Mouse (Mus musculus): ENCODE data around the gene Tcf3. TPM values are rescaled to one million over a fixed set of nuclear protein-coding genes. Genes with fewer than 3 reads are reported as not detected.

The Tcf3 gene
- polyA plus RNA-seq, 1 experiment: 128 TPM

DNA sequence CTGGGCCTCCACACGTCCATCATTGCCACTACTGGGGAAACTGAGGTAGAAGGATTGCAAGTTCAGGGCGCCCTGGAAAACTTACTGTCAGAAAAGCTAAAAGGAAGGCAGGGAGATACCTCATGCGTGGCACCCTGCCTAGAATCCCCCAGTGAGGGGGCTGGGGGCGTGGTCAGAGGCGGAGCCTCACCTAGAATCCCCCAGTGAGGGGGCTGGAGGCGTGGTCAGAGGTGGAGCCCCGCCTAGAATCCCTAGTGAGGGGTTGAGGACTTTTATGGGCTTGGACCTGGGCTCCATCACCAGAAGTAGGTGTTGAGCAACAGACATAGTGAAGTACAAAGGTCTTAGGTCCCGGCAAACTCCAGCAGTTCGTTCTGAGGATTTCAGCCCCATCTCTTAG lies 2.8 kb upstream of the Tcf3 start:
- peak; percentile 34 for DNase-seq (ENCODE audit: low read depth)
- no peak for TF ChIP-seq CTCF (IDR thresholded peaks at IDR 0.05; ENCODE audit: borderline replicate concordance, extremely low read depth, insufficient read depth, insufficient read length)
- no peak for TF ChIP-seq POLR2A (IDR thresholded peaks at IDR 0.05; ENCODE audit: borderline replicate concordance, extremely low read depth, insufficient read depth, insufficient read length, poor library complexity, severe bottlenecking)

DNA sequence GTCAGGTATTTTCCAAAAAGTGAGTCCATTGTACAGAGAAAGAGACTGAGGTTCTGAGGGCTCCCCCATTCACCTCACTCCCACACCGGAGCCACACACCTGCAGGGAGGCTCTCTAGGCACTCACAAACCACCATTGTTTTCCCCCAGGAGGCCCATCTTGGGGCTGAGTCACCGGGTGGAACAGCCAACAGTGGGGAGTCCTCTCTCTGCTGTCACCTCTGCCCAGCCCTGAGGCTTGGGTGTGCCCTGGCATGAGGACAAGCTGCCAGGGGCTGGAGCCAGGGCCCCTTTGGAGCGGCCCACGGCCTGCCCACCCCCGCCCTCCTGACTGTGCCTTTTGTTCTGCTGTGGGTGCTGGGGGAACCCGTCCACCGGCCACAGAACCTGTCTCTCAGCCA lies 2.3 kb upstream of the Tcf3 start:
- no peak for DNase-seq (ENCODE audit: low read depth)
- TF ChIP-seq POLR2A (IDR thresholded peaks at IDR 0.05; ENCODE audit: borderline replicate concordance, extremely low read depth, insufficient read depth, insufficient read length, poor library complexity, severe bottlenecking) (no peak), CTCF (IDR thresholded peaks at IDR 0.05; ENCODE audit: borderline replicate concordance, extremely low read depth, insufficient read depth, insufficient read length) (no peak)

DNA sequence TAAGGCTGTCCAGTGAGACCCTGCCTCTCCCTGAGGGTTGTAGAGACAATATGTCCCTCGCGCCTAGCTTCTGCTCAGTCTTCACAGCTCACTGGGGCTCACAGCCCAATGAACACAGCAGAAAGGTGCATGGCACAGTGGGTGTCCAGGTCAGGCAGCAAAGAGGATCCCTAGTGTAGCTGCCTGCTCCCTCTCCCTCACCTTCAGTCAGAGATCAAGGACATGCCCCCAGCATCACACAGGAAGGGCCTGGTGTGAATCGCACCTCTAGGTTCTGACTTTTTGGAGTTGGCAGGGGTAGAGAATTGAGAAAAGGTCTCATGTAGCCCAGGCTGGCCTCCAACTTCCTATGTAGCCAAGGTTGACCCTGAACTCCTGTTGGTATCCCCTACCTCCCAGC lies 1.4 kb upstream of the Tcf3 start:
- no peak for TF ChIP-seq POLR2A (IDR thresholded peaks at IDR 0.05; ENCODE audit: borderline replicate concordance, extremely low read depth, insufficient read depth, insufficient read length, poor library complexity, severe bottlenecking)
- DNase-seq (ENCODE audit: low read depth): no peak

DNA sequence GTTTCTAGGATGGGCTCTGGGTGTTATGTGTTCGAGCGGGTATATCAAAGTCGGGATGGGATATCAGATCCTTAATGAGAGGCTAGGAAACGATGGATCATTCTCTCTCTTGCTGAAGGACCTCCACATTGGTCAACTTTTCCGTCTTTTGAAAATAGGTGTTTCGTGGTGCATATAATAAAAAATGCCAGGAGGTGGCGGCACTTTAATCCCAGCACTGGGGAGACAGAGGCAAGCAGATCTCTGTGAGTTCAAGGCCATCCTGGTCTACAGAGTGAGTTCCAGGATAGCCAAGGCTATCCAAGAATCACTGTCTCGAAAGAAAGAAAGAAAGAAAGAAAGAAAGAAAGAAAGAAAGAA lies 766 bp upstream of the Tcf3 start:
- TF ChIP-seq CTCF (IDR thresholded peaks at IDR 0.05; ENCODE audit: borderline replicate concordance, extremely low read depth, insufficient read depth, insufficient read length): no peak
- TF ChIP-seq POLR2A (IDR thresholded peaks at IDR 0.05; ENCODE audit: borderline replicate concordance, extremely low read depth, insufficient read depth, insufficient read length, poor library complexity, severe bottlenecking): no peak
- no peak for DNase-seq (ENCODE audit: low read depth)

DNA sequence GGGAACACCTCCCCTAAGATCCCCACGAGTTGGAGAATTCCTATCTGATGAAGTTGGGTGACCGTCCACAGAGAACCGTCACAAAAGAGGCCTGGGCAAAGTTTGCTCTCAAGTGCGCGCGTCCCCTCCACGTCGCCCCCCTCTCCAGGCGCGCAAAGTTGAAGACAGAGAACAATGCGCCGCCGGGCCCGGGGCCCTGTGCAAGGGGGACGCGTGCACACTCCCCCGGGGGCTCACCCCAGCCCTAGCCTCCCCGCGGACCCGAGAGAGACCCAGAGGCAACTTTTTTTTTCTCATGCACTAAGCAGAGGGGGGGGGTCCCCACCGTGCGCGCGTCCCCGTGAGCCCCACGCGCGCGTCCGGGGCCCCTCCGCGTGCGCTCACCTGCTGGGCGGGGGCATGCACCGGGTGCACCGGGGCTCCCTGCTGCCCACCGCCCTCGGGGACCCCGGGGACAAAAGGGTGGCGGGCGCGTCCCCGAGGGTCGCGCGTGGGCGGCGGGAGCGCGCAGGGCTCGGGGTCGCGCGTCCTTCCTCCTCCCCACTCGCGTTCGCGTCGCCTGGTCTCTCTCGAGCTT lies 423 bp downstream of the Tcf3 start:
- DNase-seq (ENCODE audit: low read depth): peak; percentile 72
- TF ChIP-seq POLR2A (IDR thresholded peaks at IDR 0.05; ENCODE audit: borderline replicate concordance, extremely low read depth, insufficient read depth, insufficient read length, poor library complexity, severe bottlenecking) (no peak), CTCF (IDR thresholded peaks at IDR 0.05; ENCODE audit: borderline replicate concordance, extremely low read depth, insufficient read depth, insufficient read length) (no peak)

DNA sequence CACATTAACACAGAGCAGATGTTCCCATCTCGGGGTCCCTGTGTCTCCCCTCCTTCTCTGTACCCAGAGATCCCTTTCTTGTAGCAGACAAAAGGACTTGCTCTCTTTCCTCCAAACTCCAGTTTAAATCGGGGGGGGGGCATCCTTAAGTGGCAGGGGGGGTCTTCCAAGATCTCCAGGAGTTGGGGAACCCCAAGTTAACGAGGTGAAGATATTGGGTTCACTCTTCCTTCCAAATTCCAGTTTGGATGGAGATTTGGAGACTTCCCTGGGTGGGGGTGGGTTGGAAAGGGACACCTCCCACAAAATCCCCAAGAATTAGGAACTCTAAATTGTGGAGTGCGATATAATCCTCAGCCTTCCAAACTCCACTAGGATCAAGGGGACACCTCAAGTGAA lies 1.1 kb downstream of the Tcf3 start:
- TF ChIP-seq POLR2A (IDR thresholded peaks at IDR 0.05; ENCODE audit: borderline replicate concordance, extremely low read depth, insufficient read depth, insufficient read length, poor library complexity, severe bottlenecking) (no peak), CTCF (IDR thresholded peaks at IDR 0.05; ENCODE audit: borderline replicate concordance, extremely low read depth, insufficient read depth, insufficient read length) (no peak)
- DNase-seq (ENCODE audit: low read depth): no peak

DNA sequence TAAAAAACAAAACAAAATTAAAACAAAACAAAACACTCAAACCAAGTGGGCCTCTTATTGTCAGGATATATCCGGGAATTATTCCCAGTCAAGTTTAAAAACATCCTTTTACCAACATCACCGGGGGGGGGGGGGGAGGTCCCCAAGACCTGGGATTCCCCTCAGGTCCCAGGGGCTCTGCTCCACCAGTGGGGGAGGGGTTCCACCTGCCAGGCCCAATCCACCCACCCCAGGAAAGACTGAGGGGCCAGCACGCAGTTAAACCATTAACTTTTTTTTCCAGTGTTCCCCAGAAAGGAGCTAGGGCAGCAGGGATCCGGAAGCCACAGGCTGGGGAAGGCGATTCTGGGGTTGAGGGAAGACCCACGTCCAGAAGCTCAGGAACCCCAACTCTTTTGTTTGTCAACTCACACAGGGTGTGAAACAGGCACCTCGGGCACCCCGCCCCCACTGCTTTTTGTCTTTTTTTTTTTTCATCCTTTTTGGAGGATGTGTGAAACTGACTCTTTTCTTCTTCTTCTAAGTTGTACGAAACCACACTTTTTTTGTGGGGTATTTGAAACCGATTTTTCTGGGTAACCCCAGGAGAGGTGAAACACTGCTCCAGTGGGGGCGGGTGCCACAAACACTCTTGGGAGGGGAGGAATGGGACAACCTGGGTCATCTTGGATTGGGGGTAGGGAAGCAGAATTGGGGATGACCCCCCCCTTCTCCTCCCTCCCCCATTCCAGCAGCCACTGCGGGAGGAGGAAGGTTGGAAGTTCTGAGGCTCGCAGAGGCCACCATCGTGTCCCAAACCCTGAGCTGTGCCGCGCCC lies 1.7 kb downstream of the Tcf3 start:
- no peak for TF ChIP-seq POLR2A (IDR thresholded peaks at IDR 0.05; ENCODE audit: borderline replicate concordance, extremely low read depth, insufficient read depth, insufficient read length, poor library complexity, severe bottlenecking)
- TF ChIP-seq CTCF (IDR thresholded peaks at IDR 0.05; ENCODE audit: borderline replicate concordance, extremely low read depth, insufficient read depth, insufficient read length): no peak
- no peak for DNase-seq (ENCODE audit: low read depth)

DNA sequence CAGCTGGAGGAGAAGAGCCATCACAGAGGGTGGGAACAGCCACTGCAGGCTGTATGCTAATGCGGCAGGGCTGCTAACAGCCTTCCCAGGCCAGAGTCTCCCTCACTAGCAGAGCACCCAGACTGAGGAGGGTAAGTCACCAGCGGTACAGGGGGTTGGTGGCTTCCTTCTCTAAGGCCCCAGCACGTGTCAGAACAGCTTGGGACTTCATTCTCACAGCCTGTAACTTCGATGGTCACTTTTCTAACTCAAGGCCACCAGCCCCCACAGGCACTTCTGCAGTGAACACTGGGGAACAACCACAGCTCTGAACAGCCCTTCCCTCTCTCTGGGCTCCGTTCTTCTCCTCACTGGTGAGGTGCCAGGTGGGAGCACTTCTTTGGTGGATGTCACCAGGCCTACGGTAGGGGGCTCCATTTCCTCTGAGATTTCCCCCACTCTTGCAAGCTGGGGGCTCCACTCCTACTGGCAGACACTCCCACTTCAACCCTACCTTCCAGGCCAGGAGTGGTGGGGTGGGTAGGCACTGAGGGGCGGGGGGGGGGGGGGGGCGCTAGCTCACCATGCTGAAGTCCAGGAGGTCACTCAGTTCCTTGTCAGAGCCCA lies 3.0 kb downstream of the Tcf3 start:
- no peak for DNase-seq (ENCODE audit: low read depth)
- TF ChIP-seq POLR2A (IDR thresholded peaks at IDR 0.05; ENCODE audit: borderline replicate concordance, extremely low read depth, insufficient read depth, insufficient read length, poor library complexity, severe bottlenecking): no peak

DNA sequence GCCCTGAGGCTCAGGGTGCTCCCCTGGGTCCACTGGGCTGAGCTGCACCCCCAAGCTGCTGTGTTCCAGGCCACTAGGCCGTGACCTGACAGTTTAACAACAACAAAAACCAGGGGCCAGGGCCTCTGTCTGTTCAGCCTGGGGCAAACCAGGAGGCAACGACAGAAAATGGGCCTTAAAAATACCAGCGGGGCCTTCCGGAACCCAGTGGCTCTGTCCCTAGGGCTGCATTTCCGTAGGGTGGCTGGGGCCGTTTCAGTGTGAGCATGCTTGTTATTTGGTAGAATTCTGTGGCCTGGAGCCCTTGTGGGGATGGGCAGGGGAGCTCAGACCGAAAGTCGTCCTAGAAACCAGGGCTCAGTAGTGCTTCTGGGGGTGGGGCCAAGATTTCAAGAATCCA lies 3.6 kb downstream of the Tcf3 start:
- no peak for DNase-seq (ENCODE audit: low read depth)
- TF ChIP-seq POLR2A (IDR thresholded peaks at IDR 0.05; ENCODE audit: borderline replicate concordance, extremely low read depth, insufficient read depth, insufficient read length, poor library complexity, severe bottlenecking) (no peak), CTCF (IDR thresholded peaks at IDR 0.05; ENCODE audit: borderline replicate concordance, extremely low read depth, insufficient read depth, insufficient read length) (no peak)

DNA sequence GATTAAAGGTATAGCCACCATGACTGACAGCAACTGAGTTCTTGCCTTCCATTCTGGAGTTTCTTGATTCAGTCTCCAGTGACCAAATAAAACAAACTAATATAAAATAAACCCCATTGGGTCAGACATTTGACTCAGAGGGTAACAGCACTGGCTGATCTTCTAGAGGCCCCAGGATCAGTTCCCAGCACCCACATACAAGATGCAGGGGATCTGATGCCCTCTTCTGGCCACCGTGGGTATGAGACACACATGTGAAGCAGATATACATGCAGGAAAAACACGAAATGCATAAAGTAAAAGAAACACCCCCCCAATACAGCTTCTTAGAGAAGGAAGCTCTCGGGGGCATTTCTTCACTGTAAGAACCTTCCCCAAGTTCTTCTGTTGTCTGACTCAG lies 8.4 kb downstream of the Tcf3 start:
- TF ChIP-seq POLR2A (IDR thresholded peaks at IDR 0.05; ENCODE audit: borderline replicate concordance, extremely low read depth, insufficient read depth, insufficient read length, poor library complexity, severe bottlenecking) (no peak), CTCF (IDR thresholded peaks at IDR 0.05; ENCODE audit: borderline replicate concordance, extremely low read depth, insufficient read depth, insufficient read length) (no peak)
- no peak for DNase-seq (ENCODE audit: low read depth)

DNA sequence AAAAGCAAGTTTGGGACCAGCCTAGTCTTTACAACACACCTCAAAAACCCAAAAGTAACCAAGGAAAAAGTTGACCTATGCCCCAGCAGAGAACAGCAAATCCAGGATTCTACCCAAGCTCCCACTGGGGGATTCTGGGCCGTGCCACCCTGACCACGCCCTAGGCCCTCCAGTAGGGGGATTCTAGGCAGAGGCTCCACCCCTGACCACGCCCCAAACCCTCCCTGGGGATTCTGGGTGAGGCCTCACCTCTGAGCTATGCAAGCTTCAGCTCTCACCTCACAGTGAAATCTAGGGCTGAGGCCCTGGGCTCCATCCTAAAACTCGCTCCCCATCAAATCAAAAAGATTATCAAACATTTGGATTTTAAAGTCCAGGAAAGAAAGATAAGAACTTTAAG lies 9.9 kb downstream of the Tcf3 start:
- no peak for DNase-seq (ENCODE audit: low read depth)

More for the DNA sequence above, 9.9 kb downstream of the Tcf3 start:
- no peak for TF ChIP-seq POLR2A (IDR thresholded peaks at IDR 0.05; ENCODE audit: borderline replicate concordance, extremely low read depth, insufficient read depth, insufficient read length, poor library complexity, severe bottlenecking)
- TF ChIP-seq CTCF (IDR thresholded peaks at IDR 0.05; ENCODE audit: borderline replicate concordance, extremely low read depth, insufficient read depth, insufficient read length): no peak
